Mouse (Mus musculus): ENCODE measurements around the gene Fut7. TPM values are rescaled to one million over a fixed set of nuclear protein-coding genes. Genes with fewer than 3 reads are reported as not detected.

The Fut7 gene
- polyA plus RNA-seq, 1 experiment = 0.68 TPM

- no peak overlapping the region for H3K27ac ChIP-seq (ENCODE audit: insufficient read depth, low read depth, low read length)
- H3K27me3 ChIP-seq (ENCODE audit: control insufficient read depth, insufficient read depth, low read length) = no peaks in the 10 kb centered on the region
- no peak for TF ChIP-seq CTCF (IDR thresholded peaks at IDR 0.05; ENCODE audit: extremely low read depth, insufficient read length, insufficient replicate concordance, low read depth, low read length)
- no peak for TF ChIP-seq POLR2A (IDR thresholded peaks at IDR 0.05; ENCODE audit: low read depth, low read length)
- H3K4me3 ChIP-seq (ENCODE audit: low read depth, low read length) = no peak overlapping the region
- WGBS = 89% methylated on average over 17 of the region's 17 CpGs
- H3K36me3 ChIP-seq (ENCODE audit: control insufficient read depth, insufficient read depth, low read length) = no peaks in the 10 kb centered on the region
- H3K4me1 ChIP-seq (ENCODE audit: control insufficient read depth, insufficient read depth, insufficient read length, low read length) = peaks cover 2% of the 10 kb centered on the region; the same call in 1 of the 2 replicates
Measured at GRCm38 (mm10) chr2:25430395-25431233, 7.5 kb downstream of the Fut7 start.

DNA sequence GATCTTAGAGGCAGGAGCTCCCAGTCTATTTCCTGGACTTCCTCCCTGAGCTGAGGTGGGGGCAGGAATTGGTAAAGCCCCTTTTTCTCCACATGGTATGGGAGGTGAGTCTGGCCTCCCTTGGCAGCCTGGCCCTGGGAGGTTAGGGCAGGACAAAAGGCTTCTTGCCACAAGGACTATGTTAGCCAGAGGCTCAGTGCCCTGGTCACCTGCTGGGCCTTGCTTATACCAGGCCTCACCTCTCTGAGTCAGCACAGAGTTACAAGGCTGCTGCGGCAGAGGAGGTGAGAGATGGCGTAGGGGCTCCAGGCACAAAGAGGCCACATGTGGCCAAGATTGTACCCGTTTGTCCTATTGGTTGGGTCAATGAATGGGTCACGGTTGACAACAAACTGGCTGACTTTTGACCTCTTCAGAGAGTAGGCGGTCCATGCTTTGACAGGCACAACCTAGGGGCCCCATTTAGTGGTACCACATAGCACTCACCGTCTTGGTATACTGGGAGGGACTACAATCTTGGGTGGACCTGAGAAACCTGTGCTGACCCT is 8.3 kb downstream of the Fut7 start:
- Histone ChIP-seq H3K27me3 (ENCODE audit: control insufficient read depth, insufficient read depth, low read length) (no peaks in the 10 kb centered on the region), H3K4me1 (ENCODE audit: control insufficient read depth, insufficient read depth, insufficient read length, low read length) (peaks cover 6% of the 10 kb centered on the region; the same call in 1 of the 2 replicates), H3K27ac (ENCODE audit: insufficient read depth, low read depth, low read length) (no peak overlapping the region), H3K4me3 (ENCODE audit: low read depth, low read length) (no peak overlapping the region), H3K36me3 (ENCODE audit: control insufficient read depth, insufficient read depth, low read length) (no peaks in the 10 kb centered on the region)
- TF ChIP-seq CTCF (IDR thresholded peaks at IDR 0.05; ENCODE audit: extremely low read depth, insufficient read length, insufficient replicate concordance, low read depth, low read length) = no peak
- no peak for TF ChIP-seq POLR2A (IDR thresholded peaks at IDR 0.05; ENCODE audit: low read depth, low read length)
- WGBS = 85% methylated on average over 6 of the region's 6 CpGs

DNA sequence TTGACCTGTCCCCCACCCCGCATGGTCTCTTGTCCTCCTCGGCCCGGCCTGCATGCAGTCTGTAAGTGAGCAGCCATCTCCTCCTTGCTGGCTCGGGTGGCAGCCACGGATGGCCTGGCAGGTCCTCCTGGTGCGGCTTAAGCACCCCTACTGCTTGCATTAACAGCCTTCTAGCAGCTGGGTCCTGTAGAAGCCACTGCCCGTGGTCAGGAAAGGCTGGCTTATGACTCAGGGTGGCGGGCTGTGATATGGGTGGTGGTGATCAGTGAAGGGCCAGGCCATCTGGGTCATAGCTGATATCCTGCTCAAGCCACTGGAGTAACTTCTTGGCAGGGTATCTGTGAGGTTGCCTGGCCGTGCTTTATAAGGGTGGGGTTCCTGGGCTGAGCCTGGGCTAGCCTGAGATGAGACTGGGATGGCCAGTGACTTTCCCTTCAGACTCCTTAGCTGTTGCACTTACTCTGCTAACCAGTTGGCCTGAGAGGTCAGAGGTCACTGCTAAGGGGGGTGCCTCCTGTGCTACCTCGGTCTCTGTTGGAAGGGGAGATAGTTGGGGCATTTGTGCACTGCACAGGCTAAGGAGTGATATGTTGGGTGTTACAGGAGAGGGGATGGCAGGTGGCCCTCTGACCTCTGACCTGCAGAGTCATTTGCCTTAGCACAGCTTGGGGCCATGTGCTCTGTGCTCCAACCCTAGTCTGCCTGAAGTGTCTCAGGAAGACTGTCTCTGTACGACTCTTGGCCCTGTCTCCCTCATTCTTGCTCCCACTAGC is 9.4 kb downstream of the Fut7 start:
- no peak for TF ChIP-seq POLR2A (IDR thresholded peaks at IDR 0.05; ENCODE audit: low read depth, low read length)
- TF ChIP-seq CTCF (IDR thresholded peaks at IDR 0.05; ENCODE audit: extremely low read depth, insufficient read length, insufficient replicate concordance, low read depth, low read length) = no peak
- 86% methylated on average over 11 of the region's 11 CpGs for WGBS

GRCm38 (mm10) chr2:25433101-25433500 is 10.0 kb downstream of the Fut7 start:
- WGBS = 92% methylated on average over 17 of the region's 17 CpGs
- Histone ChIP-seq H3K4me1 (ENCODE audit: control insufficient read depth, insufficient read depth, insufficient read length, low read length) (peaks cover 11% of the 10 kb centered on the region), H3K27ac (ENCODE audit: insufficient read depth, low read depth, low read length) (no peak overlapping the region), H3K36me3 (ENCODE audit: control insufficient read depth, insufficient read depth, low read length) (no peaks in the 10 kb centered on the region), H3K4me3 (ENCODE audit: low read depth, low read length) (no peak overlapping the region), H3K27me3 (ENCODE audit: control insufficient read depth, insufficient read depth, low read length) (no peaks in the 10 kb centered on the region)
- no peak for TF ChIP-seq POLR2A (IDR thresholded peaks at IDR 0.05; ENCODE audit: low read depth, low read length)
- TF ChIP-seq CTCF (IDR thresholded peaks at IDR 0.05; ENCODE audit: extremely low read depth, insufficient read length, insufficient replicate concordance, low read depth, low read length) = no peak

More for the DNA sequence above, 9.4 kb downstream of the Fut7 start:
- Histone ChIP-seq H3K27me3 (ENCODE audit: control insufficient read depth, insufficient read depth, low read length) (no peaks in the 10 kb centered on the region), H3K4me1 (ENCODE audit: control insufficient read depth, insufficient read depth, insufficient read length, low read length) (peaks cover 11% of the 10 kb centered on the region; the same call in 1 of the 2 replicates), H3K4me3 (ENCODE audit: low read depth, low read length) (no peak overlapping the region), H3K27ac (ENCODE audit: insufficient read depth, low read depth, low read length) (no peak overlapping the region), H3K36me3 (ENCODE audit: control insufficient read depth, insufficient read depth, low read length) (no peaks in the 10 kb centered on the region)

DNA sequence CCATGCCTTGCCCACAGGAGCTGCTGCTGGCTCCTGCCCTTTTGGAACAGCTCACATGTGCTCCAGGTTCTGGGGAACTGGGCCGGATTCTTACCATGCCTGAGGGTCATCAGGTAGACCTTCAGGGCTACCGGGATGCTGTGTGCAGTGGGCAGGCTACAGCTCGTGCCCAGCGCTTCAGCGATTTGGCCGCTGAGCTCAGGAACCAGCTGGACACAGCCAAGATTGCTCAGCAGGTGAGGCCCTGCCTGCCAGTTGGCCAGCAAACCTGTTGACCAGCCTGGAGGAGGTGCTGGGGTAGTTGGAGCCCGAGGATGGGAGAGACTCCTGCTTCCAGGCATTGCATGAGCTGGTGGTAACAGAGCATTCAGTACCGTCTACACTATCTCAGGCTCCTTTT is 11.2 kb downstream of the Fut7 start:
- H3K36me3 ChIP-seq (ENCODE audit: control insufficient read depth, insufficient read depth, low read length) = no peaks in the 10 kb centered on the region; the same call in 1 of the 2 replicates
- H3K4me1 ChIP-seq (ENCODE audit: control insufficient read depth, insufficient read depth, insufficient read length, low read length) = peaks cover 11% of the 10 kb centered on the region
- no peak overlapping the region for H3K4me3 ChIP-seq (ENCODE audit: low read depth, low read length)
- H3K27ac ChIP-seq (ENCODE audit: insufficient read depth, low read depth, low read length) = no peak overlapping the region
- TF ChIP-seq CTCF (IDR thresholded peaks at IDR 0.05; ENCODE audit: extremely low read depth, insufficient read length, insufficient replicate concordance, low read depth, low read length) = no peak
- no peak for TF ChIP-seq POLR2A (IDR thresholded peaks at IDR 0.05; ENCODE audit: low read depth, low read length)
- H3K27me3 ChIP-seq (ENCODE audit: control insufficient read depth, insufficient read depth, low read length) = no peaks in the 10 kb centered on the region
- 87% methylated on average over 8 of the region's 8 CpGs for WGBS

- Histone ChIP-seq H3K4me3 (ENCODE audit: low read depth, low read length) (no peak overlapping the region), H3K27ac (ENCODE audit: insufficient read depth, low read depth, low read length) (no peak overlapping the region), H3K27me3 (ENCODE audit: control insufficient read depth, insufficient read depth, low read length) (no peaks in the 10 kb centered on the region), H3K4me1 (ENCODE audit: control insufficient read depth, insufficient read depth, insufficient read length, low read length) (peaks cover 11% of the 10 kb centered on the region), H3K36me3 (ENCODE audit: control insufficient read depth, insufficient read depth, low read length) (no peaks in the 10 kb centered on the region; the same call in 1 of the 2 replicates)
- WGBS = 75% methylated on average over 10 of the region's 10 CpGs
- no peak for TF ChIP-seq CTCF (IDR thresholded peaks at IDR 0.05; ENCODE audit: extremely low read depth, insufficient read length, insufficient replicate concordance, low read depth, low read length)
- TF ChIP-seq POLR2A (IDR thresholded peaks at IDR 0.05; ENCODE audit: low read depth, low read length) = no peak
Measured at GRCm38 (mm10) chr2:25436286-25436820, 13.3 kb downstream of the Fut7 start.

All from small intestine, adult 2 months (tissue).